Mouse (Mus musculus): ENCODE measurements around the gene Tmem115.
"Not testable (repeated sequence)": the region's sequence is repeated elsewhere in the genome, so short reads cannot be mapped to it uniquely, and the experiment has no call there.

Tmem115 gene

DNA sequence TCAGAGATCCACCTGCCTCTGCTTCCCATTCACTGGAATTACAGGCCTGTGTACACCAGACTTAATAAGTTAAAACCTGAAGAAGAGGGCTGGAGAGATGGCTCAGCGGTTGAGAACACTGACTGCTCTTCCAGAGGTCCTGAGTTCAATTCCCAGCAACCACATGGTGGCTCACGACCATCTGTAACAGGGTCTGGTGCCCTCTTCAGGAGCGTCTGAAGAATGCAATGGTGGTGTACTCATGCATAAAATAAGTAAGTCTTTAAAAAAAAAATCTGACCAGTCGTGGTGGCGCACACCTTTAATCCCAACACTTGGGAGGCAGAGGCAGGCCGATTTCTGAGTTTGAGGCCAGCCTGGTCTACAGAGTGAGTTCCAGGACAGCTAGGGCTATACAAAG lies 40.0 kb downstream of the Tmem115 start:
- DNase-seq = not testable (repeated sequence)

DNA sequence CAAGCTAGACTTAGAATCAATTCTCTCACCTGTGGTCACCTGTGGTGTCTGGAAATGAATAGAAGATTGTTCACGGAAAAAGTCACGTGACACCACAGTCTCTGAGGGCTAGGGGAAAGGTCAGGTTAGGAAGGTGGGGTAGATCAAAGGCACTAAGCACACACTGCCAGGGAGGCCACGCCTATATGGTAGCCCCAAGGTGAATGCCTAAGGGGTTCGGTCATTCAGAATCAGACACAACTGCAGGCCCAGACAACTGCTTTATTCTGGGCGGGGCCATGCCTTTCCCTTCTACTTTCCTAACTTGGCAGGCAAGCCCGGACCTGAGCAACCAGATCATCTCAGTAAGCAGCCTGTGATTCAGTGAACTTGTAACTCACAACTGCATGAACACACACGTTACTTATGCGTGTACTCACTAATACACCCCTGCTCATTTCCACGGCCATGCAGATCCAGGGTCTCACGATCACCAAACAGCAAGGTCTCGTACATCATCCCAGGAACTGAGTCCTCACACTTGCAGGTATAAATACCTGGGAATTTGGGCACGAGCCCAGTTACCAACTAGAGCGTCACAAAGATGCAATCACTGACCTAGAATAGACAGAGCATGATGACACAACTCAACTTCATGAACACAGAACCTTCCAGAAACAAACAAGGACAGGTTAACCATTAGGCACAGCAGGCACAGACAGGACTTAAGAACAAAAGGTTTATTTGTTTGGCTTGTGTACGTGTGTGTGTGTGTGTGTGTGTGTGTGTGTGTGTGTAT lies 42.0 kb downstream of the Tmem115 start:
- no peak for DNase-seq

DNA sequence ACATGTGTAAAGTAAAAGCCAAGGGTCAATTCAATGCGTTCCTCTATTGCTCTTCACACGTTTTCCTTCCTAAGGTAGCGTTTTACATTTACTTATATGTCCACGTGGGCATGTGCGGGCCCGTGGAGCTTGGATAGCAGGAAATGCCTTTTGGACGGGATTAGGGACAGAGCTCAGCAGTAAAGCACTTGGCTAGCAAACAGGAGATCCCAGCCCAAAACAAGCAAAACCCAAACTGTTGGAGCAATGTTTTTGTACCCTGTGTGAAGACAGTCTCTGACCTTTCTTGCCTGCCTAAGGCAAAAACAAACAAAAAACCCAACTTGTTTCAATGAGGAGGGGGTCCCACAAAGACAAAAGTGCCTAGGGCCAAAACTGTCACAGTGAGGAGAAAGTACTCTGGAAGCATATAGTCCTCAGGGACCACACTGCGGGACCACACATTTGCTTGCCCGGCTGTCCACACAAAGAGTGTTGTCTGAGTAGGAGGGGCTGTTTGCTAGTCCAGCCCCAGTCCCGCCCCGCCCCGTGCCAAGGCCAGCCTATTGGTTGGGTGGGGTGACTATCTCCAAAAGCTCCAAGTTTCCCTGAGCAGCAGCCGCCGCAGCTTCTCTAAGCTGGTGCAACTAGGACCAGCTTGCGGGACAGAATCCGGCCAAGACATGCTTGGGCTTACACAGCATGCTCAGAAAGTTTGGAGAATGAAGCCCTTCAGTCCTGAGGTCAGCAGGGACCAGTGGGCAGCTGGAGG lies 42.8 kb downstream of the Tmem115 start, which contains the start of gene Hyal1:
Gene Hyal1 (plus strand): TSS at position 571 of the 751 bp plus-strand sequence.
- DNase-seq = no peak

- DNase-seq = no peak
These were observed 44.1 kb downstream of the Tmem115 start for GRCm38 (mm10) chr9:107577871-107578270.

GRCm38 (mm10) chr9:107578587-107578986 lies 44.8 kb downstream of the Tmem115 start, which contains the start of gene Naa80:
Gene Naa80, plus strand, starts transcription at chr9:107578887.
- no peak for DNase-seq

- DNase-seq = no peak
These were observed 45.5 kb downstream of the Tmem115 start for GRCm38 (mm10) chr9:107579023-107579900.

GRCm38 (mm10) chr9:107580501-107581317 lies 47.0 kb downstream of the Tmem115 start, which contains the start of gene Hyal3:
Gene Hyal3, plus strand, starts transcription at chr9:107580818.
- peak; percentile 89 for DNase-seq

DNA sequence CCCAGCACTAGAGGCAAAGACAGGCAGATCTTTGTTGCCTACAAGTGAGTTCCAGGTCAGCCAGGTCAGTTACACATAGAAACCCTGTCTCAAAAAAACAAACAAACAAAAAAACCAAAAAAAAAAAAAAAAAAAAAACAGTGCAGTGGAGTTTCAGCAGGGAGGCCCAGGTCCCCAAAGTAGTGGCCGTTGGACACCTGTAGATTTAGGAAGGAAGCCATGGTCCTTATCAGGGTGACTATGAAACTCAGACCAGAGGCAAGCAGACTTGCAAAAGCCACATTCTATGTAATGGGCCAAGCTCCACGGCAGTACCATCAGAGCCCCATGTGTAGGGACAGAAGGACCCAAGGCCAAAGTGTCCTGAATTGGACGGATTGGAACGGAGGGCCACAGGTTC lies 47.8 kb downstream of the Tmem115 start:
- no peak for DNase-seq

DNA sequence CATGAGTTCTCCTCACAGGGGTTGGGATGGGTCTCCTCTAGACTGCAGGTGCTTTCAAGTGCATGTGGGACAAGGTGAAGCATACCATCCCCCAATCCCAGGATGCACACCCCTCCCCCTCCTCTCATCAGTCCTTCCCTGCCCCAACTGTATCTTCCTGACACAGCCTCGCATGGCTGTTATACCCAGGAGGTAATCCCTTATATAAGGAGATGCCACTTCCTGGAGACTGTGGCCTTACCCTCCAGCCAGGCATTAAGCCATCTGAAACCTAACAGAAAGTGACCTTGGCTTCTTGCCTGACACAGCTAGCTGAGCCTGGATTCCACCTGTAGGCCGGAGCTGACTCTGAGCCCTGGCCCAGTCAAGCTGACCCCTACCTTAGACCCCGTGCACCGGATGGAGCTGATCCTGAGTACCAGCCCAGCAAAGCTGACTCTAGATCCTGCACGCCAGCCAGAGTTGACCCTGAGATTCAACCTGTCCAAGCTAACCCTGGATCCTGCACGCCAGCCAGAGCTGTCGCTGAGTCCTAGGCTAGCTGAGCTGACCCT lies 48.8 kb downstream of the Tmem115 start:
- DNase-seq = no peak

GRCm38 (mm10) chr9:107583174-107583573 lies 49.4 kb downstream of the Tmem115 start:
- no peak for DNase-seq

GRCm38 (mm10) chr9:107586504-107586903 lies 52.8 kb downstream of the Tmem115 start:
- DNase-seq = no peak

GRCm38 (mm10) chr9:107586974-107587832 lies 53.5 kb downstream of the Tmem115 start, which contains the start of gene Ifrd2:
Gene Ifrd2, plus strand, starts transcription at chr9:107587642.
- peak; percentile 99 for DNase-seq

DNA sequence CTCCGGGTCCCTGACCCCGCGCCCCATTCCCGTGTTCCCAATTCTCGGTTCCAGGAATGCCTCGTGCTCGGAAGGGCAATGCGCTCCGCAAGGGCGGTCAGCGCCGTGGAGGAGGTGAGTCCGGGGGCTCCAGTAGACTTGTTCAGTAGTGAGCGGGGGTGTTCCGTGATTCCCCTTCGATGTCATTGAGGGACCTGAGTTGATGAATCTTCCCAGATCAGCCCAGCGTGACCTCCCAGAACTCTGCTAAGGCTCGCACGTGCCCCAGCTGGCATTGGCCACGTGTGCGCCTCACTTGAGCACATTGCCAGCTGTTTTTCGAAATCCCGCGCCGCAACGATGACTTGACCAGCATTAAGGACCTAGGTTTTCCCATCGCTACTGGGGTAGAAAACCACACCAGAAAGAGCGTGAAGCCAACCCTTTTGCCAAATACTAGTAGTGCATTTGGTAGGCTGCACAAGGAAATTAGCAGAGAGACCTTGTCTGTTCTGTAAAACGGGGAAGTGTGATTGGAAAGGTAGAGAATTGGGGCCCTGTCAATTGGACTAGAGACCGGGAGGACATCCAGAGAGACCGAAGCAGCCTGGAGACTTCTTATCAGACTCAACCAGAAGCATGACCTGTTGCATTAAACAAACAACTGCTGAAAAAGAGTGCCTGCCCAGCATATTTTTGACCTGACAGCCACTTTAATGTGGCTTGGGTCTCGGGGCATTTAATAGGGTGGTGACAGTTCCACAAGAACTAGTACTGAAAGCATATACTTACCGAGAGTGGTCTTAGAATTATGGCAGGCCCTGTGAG lies 54.3 kb downstream of the Tmem115 start:
- DNase-seq = no peak
